Mouse (Mus musculus): ENCODE data around the gene Spp1. TPM values are rescaled to one million over a fixed set of nuclear protein-coding genes. Genes with fewer than 3 reads are reported as not detected.
"Not testable (repeated sequence)": the region's sequence is repeated elsewhere in the genome, so short reads cannot be mapped to it uniquely, and the experiment has no call there.

Gene Spp1
- polyA plus RNA-seq, 1 experiment from 2014 or later, result 17.0 TPM

DNA sequence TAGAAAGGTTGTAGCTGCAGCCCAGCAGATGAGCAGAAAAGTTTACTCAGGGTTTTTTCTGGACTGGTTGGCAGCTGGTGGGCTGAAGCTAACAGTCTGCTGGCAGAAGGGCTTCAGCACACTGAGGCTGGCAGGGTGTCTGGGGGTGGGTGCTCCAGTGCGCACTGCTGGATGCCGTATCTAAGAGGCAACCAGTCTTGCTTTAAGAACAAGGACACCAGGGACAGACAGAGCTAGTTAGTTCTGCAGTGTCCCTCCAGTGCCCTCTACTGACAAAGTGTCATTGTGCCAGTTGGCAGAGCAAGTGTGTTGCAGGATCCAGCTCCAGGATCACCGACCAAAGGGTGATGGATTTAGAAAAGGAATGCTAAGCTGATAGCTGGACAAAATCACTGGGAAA lies 11.2 kb downstream of the Spp1 start:
- H3K4me1 ChIP-seq (ENCODE audit: control insufficient read depth, insufficient read depth, low read length), result peaks cover 2% of the 10 kb centered on the region; the same call in 1 of the 2 replicates
- no peak overlapping the region for H3K9ac ChIP-seq (ENCODE audit: low read length)
- 7% methylated on average over 3 of the region's 3 CpGs for WGBS
- peak; percentile 75 for DNase-seq (ENCODE audit: low spot score)
- H3K9me3 ChIP-seq (replicated peaks; ENCODE audit: control insufficient read depth, low read length), result no peaks in the 10 kb centered on the region
- ATAC-seq, result peak; percentile 57; the same call in 1 of the 2 replicates
- no peak overlapping the region for H3K27ac ChIP-seq (ENCODE audit: low read depth, low read length)
- no peak overlapping the region for H3K4me3 ChIP-seq (ENCODE audit: low read depth, low read length)
- no peaks in the 10 kb centered on the region for H3K36me3 ChIP-seq (ENCODE audit: control insufficient read depth, insufficient read depth, low read length)
- H3K27me3 ChIP-seq (replicated peaks; ENCODE audit: control insufficient read depth, insufficient read depth, low read length), result no peaks in the 10 kb centered on the region
- H3K4me2 ChIP-seq (ENCODE audit: low read length), result no peak overlapping the region

- H3K4me1 ChIP-seq (ENCODE audit: control insufficient read depth, insufficient read depth, low read length); H3K9ac ChIP-seq (ENCODE audit: low read length); ATAC-seq; H3K9me3 ChIP-seq (replicated peaks; ENCODE audit: control insufficient read depth, low read length); DNase-seq (ENCODE audit: low spot score); H3K36me3 ChIP-seq (ENCODE audit: control insufficient read depth, insufficient read depth, low read length); H3K4me3 ChIP-seq (ENCODE audit: low read depth, low read length); H3K27me3 ChIP-seq (replicated peaks; ENCODE audit: control insufficient read depth, insufficient read depth, low read length); H3K4me2 ChIP-seq (ENCODE audit: low read length); H3K27ac ChIP-seq (ENCODE audit: low read depth, low read length): not testable (repeated sequence)
- 25% methylated on average over 6 of the region's 6 CpGs for WGBS
Observed at GRCm38 (mm10) chr5:104448346-104448745, 13.4 kb downstream of the Spp1 start.

DNA sequence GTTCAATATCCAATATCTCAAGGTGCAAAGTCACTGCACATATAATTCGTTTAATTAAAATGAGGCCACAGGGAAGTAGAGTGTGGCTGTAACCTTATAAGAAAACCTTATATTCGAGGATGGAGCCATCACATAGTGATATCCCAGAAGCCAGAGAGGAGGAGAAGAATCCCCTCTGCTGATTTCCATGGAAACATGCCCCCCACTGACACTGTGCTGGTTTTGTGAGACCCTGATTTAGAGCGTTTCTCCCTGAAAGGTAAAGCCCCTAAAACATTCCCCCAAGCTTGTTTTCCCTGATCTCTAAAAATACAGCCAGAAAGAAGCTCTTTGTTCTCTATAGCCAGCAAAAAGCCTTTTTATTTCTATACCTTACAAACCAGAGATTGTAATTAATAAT lies 14.6 kb downstream of the Spp1 start:
- H3K36me3 ChIP-seq (ENCODE audit: control insufficient read depth, insufficient read depth, low read length), result no peaks in the 10 kb centered on the region
- 30% methylated on average over 3 of the region's 3 CpGs for WGBS
- no peak overlapping the region for H3K4me3 ChIP-seq (ENCODE audit: low read depth, low read length)
- 0 out of 2 replicates have a peak, but pooled peaks cover 2% of the 10 kb centered on the region for H3K4me1 ChIP-seq (ENCODE audit: control insufficient read depth, insufficient read depth, low read length)
- H3K4me2 ChIP-seq (ENCODE audit: low read length), result no peak overlapping the region
- no peaks in the 10 kb centered on the region for H3K9me3 ChIP-seq (replicated peaks; ENCODE audit: control insufficient read depth, low read length)
- DNase-seq (ENCODE audit: low spot score) (no peak), ATAC-seq (no peak)
- H3K27ac ChIP-seq (ENCODE audit: low read depth, low read length), result no peak overlapping the region
- H3K9ac ChIP-seq (ENCODE audit: low read length), result no peak overlapping the region
- H3K27me3 ChIP-seq (replicated peaks; ENCODE audit: control insufficient read depth, insufficient read depth, low read length), result no peaks in the 10 kb centered on the region

DNA sequence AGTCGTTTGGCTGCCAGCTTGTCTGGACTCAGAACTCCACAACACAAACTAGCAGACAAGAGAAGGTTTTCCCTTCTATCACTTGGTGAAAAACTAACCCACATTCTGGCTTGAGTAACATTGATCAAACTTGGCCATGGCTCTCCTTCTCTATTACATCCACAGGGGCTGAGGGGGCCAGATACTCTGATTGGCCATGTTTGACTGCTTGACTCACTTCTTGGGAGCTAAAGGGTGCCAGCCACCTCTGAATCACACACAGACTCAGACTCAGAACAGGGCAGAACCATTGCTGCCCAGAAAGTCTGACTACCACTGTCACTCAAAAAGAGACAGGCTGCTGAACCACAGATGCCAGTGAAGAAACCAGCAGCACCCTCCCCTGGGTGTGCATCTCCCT lies 18.2 kb downstream of the Spp1 start:
- 81% methylated on average over 1 of the region's 1 CpGs for WGBS
- H3K36me3 ChIP-seq (ENCODE audit: control insufficient read depth, insufficient read depth, low read length), result no peaks in the 10 kb centered on the region
- no peaks in the 10 kb centered on the region for H3K9me3 ChIP-seq (replicated peaks; ENCODE audit: control insufficient read depth, low read length)
- no peak overlapping the region for H3K4me3 ChIP-seq (ENCODE audit: low read depth, low read length)
- H3K4me1 ChIP-seq (ENCODE audit: control insufficient read depth, insufficient read depth, low read length), result 0 out of 2 replicates have a peak, but pooled peaks cover 2% of the 10 kb centered on the region
- no peak for ATAC-seq
- H3K4me2 ChIP-seq (ENCODE audit: low read length), result no peak overlapping the region
- H3K27ac ChIP-seq (ENCODE audit: low read depth, low read length), result no peak overlapping the region
- no peaks in the 10 kb centered on the region for H3K27me3 ChIP-seq (replicated peaks; ENCODE audit: control insufficient read depth, insufficient read depth, low read length)
- DNase-seq (ENCODE audit: low spot score), result no peak
- H3K9ac ChIP-seq (ENCODE audit: low read length), result no peak overlapping the region

DNA sequence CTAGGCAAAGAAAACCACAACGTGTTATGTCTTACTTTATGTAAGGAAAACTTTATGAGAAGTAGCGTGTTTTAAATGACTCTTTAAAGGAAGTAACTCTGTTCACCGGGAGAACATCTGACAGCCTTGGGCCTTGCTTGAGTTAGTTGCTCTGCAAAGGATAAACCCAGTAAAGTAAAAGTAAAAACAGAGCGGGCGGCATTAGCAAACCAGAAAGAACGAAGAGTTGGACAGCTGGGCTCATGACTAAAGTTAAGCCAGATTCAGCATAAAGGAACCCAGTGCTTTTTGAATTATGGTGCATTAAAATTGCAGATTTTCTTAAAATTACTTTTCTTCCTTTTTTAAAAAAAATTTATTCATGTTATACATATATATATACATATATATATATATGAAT lies 19.6 kb downstream of the Spp1 start:
- DNase-seq (ENCODE audit: low spot score), result no peak

GRCm38 (mm10) chr5:104458832-104459705 lies 24.2 kb downstream of the Spp1 start, which contains the start of gene Pkd2:
Gene Pkd2 (plus strand): TSS chr5:104459450.
- Histone ChIP-seq H3K9ac (ENCODE audit: low read length) (peak within 1 kb of the TSS; percentile 97), H3K27ac (ENCODE audit: low read depth, low read length) (peak within 1 kb of the TSS; percentile 95), H3K9me3 (replicated peaks; ENCODE audit: control insufficient read depth, low read length) (no peaks in the 10 kb centered on the region), H3K4me1 (ENCODE audit: control insufficient read depth, insufficient read depth, low read length) (peaks cover 7% of the 10 kb centered on the region), H3K27me3 (replicated peaks; ENCODE audit: control insufficient read depth, insufficient read depth, low read length) (no peaks in the 10 kb centered on the region), H3K4me2 (ENCODE audit: low read length) (peak within 1 kb of the TSS; percentile 73), H3K4me3 (ENCODE audit: low read depth, low read length) (peak within 1 kb of the TSS; percentile 80), H3K36me3 (ENCODE audit: control insufficient read depth, insufficient read depth, low read length) (no peaks in the 10 kb centered on the region)
- DNase-seq (ENCODE audit: low spot score), result peak; percentile 77
- WGBS, result 11% methylated on average over 46 of the region's 46 CpGs
- peak; percentile 89 for ATAC-seq

More for the DNA sequence above, 19.6 kb downstream of the Spp1 start:
- Histone ChIP-seq H3K4me3 (ENCODE audit: low read depth, low read length) (no peak overlapping the region), H3K4me1 (ENCODE audit: control insufficient read depth, insufficient read depth, low read length) (peaks cover 9% of the 10 kb centered on the region), H3K27me3 (replicated peaks; ENCODE audit: control insufficient read depth, insufficient read depth, low read length) (no peaks in the 10 kb centered on the region), H3K9me3 (replicated peaks; ENCODE audit: control insufficient read depth, low read length) (no peaks in the 10 kb centered on the region), H3K36me3 (ENCODE audit: control insufficient read depth, insufficient read depth, low read length) (no peaks in the 10 kb centered on the region), H3K27ac (ENCODE audit: low read depth, low read length) (no peak overlapping the region), H3K4me2 (ENCODE audit: low read length) (no peak overlapping the region), H3K9ac (ENCODE audit: low read length) (no peak overlapping the region)
- ATAC-seq, result no peak
- 91% methylated on average over 6 of the region's 6 CpGs for WGBS

DNA sequence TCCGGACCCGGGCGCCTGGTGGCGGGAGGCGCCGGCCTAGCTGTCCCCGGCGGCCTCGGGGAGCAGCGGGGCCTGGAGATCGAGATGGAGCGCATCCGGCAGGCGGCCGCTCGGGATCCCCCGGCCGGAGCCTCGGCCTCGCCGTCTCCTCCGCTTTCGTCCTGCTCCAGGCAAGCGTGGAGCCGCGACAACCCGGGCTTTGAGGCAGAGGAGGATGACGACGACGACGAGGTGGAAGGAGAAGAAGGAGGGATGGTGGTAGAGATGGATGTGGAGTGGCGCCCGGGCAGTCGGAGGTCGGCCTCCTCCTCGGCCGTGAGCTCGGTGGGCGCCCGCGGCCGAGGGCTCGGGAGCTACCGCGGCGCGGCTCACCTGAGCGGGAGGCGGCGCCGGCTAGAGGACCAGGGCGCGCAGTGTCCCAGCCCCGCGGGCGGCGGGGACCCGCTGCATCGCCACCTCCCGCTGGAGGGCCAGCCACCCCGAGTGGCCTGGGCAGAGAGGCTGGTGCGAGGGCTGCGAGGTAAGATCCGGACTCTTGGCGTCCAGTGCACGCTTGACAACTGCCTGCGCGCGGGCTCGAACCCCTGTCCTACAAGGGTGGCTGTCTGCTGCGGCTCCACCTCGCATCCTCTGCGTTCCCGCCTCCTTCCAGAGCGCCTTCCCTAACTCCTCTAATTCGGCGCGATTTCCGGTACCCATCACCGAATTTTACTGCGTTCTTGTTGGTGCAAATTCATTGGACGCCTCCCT lies 25.0 kb downstream of the Spp1 start:
- ATAC-seq, result peak; percentile 79
- Histone ChIP-seq H3K27ac (ENCODE audit: low read depth, low read length) (peak overlapping the region; percentile 95), H3K27me3 (replicated peaks; ENCODE audit: control insufficient read depth, insufficient read depth, low read length) (no peaks in the 10 kb centered on the region), H3K9me3 (replicated peaks; ENCODE audit: control insufficient read depth, low read length) (no peaks in the 10 kb centered on the region), H3K4me3 (ENCODE audit: low read depth, low read length) (peak overlapping the region; percentile 80), H3K4me1 (ENCODE audit: control insufficient read depth, insufficient read depth, low read length) (peaks cover 7% of the 10 kb centered on the region), H3K4me2 (ENCODE audit: low read length) (peak overlapping the region; percentile 73), H3K36me3 (ENCODE audit: control insufficient read depth, insufficient read depth, low read length) (no peaks in the 10 kb centered on the region), H3K9ac (ENCODE audit: low read length) (peak overlapping the region; percentile 97)
- peak; percentile 71 for DNase-seq (ENCODE audit: low spot score)
- WGBS, result under 1% methylated on average over 67 of the region's 82 CpGs

GRCm38 (mm10) chr5:104460456-104460838 lies 25.5 kb downstream of the Spp1 start:
- H3K4me1 ChIP-seq (ENCODE audit: control insufficient read depth, insufficient read depth, low read length), result peaks cover 7% of the 10 kb centered on the region
- 23% methylated on average over 3 of the region's 3 CpGs for WGBS
- peak overlapping the region; percentile 73 for H3K4me2 ChIP-seq (ENCODE audit: low read length)
- no peaks in the 10 kb centered on the region for H3K27me3 ChIP-seq (replicated peaks; ENCODE audit: control insufficient read depth, insufficient read depth, low read length)
- H3K27ac ChIP-seq (ENCODE audit: low read depth, low read length), result no peak overlapping the region
- DNase-seq (ENCODE audit: low spot score), result no peak
- H3K9ac ChIP-seq (ENCODE audit: low read length), result peak overlapping the region; percentile 97
- no peak for ATAC-seq
- H3K9me3 ChIP-seq (replicated peaks; ENCODE audit: control insufficient read depth, low read length), result no peaks in the 10 kb centered on the region
- H3K4me3 ChIP-seq (ENCODE audit: low read depth, low read length), result peak overlapping the region; percentile 80
- peaks cover 4% of the 10 kb centered on the region; the same call in 1 of the 2 replicates for H3K36me3 ChIP-seq (ENCODE audit: control insufficient read depth, insufficient read depth, low read length)

All from forebrain, embryonic 14.5 days (tissue).